Mouse (Mus musculus) lung, adult 2 months (tissue): ENCODE data around the gene Eid2b. TPM values are rescaled to one million over a fixed set of nuclear protein-coding genes. Genes with fewer than 3 reads are reported as not detected.
A peak's percentile ranks its signal among the peaks of the same experiment; 100 is the strongest.

Source experiments
- DNase-seq: peaks from one replicate; pipeline ENCODE4 v3.0.0; 2022
- H3K4me1 ChIP-seq: fragments of 200-500 bp; 2 replicates; pipeline ENCODE4 v1.6.1; 2011; ENCODE audit warnings: low read length; ENCODE audit not compliant: control insufficient read depth, insufficient read depth
- H3K4me3 ChIP-seq: fragments of 200-500 bp; replicated peaks from 2 replicates; pipeline ENCODE3; 2011; ENCODE audit warnings: low read depth, mild to moderate bottlenecking, control low read depth, low read length; ENCODE audit errors: extremely low read depth
- CTCF ChIP-seq: fragments of 200-500 bp; IDR thresholded peaks from 2 replicates; pipeline ENCODE4 v1.5.1; 2011; ENCODE audit warnings: mild to moderate bottlenecking, low read length, control low read depth; ENCODE audit not compliant: insufficient read depth
- POLR2A ChIP-seq: fragments of 200-500 bp; IDR thresholded peaks from 2 replicates; pipeline ENCODE4 v1.6.1; 2011; ENCODE audit warnings: low read depth, mild to moderate bottlenecking, control low read depth, low read length, borderline replicate concordance; ENCODE audit errors: extremely low read depth
- WGBS: fragments of 180-500 bp; shearing (Covaris S2); methylation state at CpG from one replicate; pipeline ENCODE4 v1.1.7; 2018; 5-methylcytosine and 5-hydroxymethylcytosine counted together
- polyA plus RNA-seq: library from polyadenylated mRNA; depleted of rRNA; stranded (reverse); fragments of >200 nt; gene quantifications from 2 replicates; pipeline ENCODE4 v1.2.3, GENCODE M21; 2012

The Eid2b gene
- polyA plus RNA-seq, 1 experiment: 11.9 TPM

- DNase-seq: peak; percentile 62
- TF ChIP-seq POLR2A (peak; percentile 62; the same call in 1 of the 2 replicates), CTCF (no peak)
- WGBS: 7% methylated on average over 57 of the region's 57 CpGs
- Histone ChIP-seq H3K4me1 (peaks cover 4% of the 10 kb centered on the region; the same call in 1 of the 2 replicates), H3K4me3 (peak within 1 kb of the TSS; percentile 47)
These were observed 10.2 kb upstream of the Eid2b start, which contains the start of gene Eid2 for GRCm38 (mm10) chr7:28267129-28268041. Gene Eid2 (plus strand): TSS chr7:28267881.

GRCm38 (mm10) chr7:28268042-28268531 is 9.5 kb upstream of the Eid2b start:
- 1% methylated on average over 57 of the region's 62 CpGs for WGBS
- TF ChIP-seq CTCF: no peak
- no peak for TF ChIP-seq POLR2A
- Histone ChIP-seq H3K4me3 (peak overlapping the region; percentile 47), H3K4me1 (peaks cover 4% of the 10 kb centered on the region; the same call in 1 of the 2 replicates)
- DNase-seq: peak; percentile 65

GRCm38 (mm10) chr7:28268576-28268975 is 9.0 kb upstream of the Eid2b start:
- peaks cover 4% of the 10 kb centered on the region; the same call in 1 of the 2 replicates for H3K4me1 ChIP-seq
- TF ChIP-seq CTCF (no peak), POLR2A (no peak)
- no peak for DNase-seq
- 23% methylated on average over 16 of the region's 16 CpGs for WGBS
- peak overlapping the region; percentile 47 for H3K4me3 ChIP-seq

- Histone ChIP-seq H3K4me3 (no peak overlapping the region), H3K4me1 (peaks cover 4% of the 10 kb centered on the region; the same call in 1 of the 2 replicates)
- TF ChIP-seq CTCF: no peak
- no peak for TF ChIP-seq POLR2A
- 94% methylated on average over 12 of the region's 12 CpGs for WGBS
- no peak for DNase-seq
These were observed 8.2 kb upstream of the Eid2b start for GRCm38 (mm10) chr7:28269355-28269754.

GRCm38 (mm10) chr7:28271761-28272160 is 5.8 kb upstream of the Eid2b start:
- no peak overlapping the region for H3K4me3 ChIP-seq
- 68% methylated on average over 3 of the region's 3 CpGs for WGBS
- TF ChIP-seq CTCF (no peak), POLR2A (no peak)
- peaks cover 4% of the 10 kb centered on the region; the same call in 1 of the 2 replicates for H3K4me1 ChIP-seq
- no peak for DNase-seq

GRCm38 (mm10) chr7:28277237-28277614 is 313 bp upstream of the Eid2b start:
- WGBS: 50% methylated on average over 8 of the region's 8 CpGs
- Histone ChIP-seq H3K4me3 (no peak overlapping the region), H3K4me1 (no peaks in the 10 kb centered on the region)
- TF ChIP-seq POLR2A (no peak), CTCF (no peak)
- DNase-seq: no peak

- WGBS: 80% methylated on average over 7 of the region's 7 CpGs
- DNase-seq: no peak
- Histone ChIP-seq H3K4me3 (peak overlapping the region; percentile 92), H3K4me1 (no peaks in the 10 kb centered on the region)
- TF ChIP-seq POLR2A (no peak), CTCF (no peak)
These were observed 727 bp downstream of the Eid2b start for GRCm38 (mm10) chr7:28278279-28278652.

- DNase-seq: no peak
- TF ChIP-seq POLR2A (no peak), CTCF (no peak)
- 78% methylated on average over 7 of the region's 7 CpGs for WGBS
- H3K4me1 ChIP-seq: no peaks in the 10 kb centered on the region
- no peak overlapping the region for H3K4me3 ChIP-seq
These were observed 3.1 kb downstream of the Eid2b start for GRCm38 (mm10) chr7:28280630-28281029.

GRCm38 (mm10) chr7:28290165-28290564 is 12.6 kb downstream of the Eid2b start:
- no peak for DNase-seq
- TF ChIP-seq CTCF (no peak), POLR2A (no peak)
- Histone ChIP-seq H3K4me1 (no peaks in the 10 kb centered on the region), H3K4me3 (no peak overlapping the region)
- WGBS: 2% methylated on average over 18 of the region's 18 CpGs
